Comparison of ENCODE assay signal across 8 mouse cellular contexts in the genomic region with DNA sequence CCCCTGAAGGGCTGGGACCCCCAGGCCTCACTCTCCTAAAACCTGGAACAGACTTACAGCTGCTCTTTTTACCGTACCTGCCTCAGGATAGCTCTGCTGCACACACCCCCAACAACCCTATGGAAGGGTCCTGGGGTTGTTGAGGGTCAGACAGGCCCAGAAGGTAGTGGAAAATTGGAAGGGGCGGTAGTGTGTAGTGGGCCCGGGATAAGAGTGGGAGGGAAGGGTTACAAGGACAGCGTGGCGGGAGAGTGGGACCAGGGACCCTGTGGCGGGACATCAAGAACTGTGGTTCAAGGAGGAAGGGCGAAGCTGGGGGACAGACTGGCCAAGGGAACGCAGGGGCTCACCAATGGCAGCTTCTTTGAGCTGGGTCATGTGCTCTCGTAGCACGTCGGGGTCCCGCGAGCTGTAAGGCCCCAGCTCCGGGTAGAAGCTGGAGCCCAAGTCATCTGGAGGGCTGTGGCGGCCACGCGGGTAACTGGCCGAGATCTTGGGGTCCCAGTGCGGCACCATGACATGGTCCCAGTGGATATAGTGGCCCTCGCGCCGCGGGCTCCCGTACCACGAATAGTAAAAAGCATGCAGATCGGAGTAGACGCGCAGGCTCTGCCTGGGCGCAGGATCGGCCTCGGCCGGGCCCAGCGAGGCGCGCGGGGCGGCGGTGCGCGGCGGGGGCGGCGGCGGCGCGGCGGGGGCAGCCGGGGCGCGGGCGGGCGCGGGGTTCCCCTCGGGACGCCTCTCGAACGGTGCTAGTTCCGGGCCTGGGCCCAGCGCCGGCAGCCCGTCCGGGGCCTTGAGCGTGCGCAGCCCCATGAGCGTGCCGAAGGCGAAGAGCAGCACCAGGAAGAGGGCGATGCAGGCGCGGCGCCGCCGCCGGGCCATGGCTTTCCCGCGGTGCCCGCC. TPM values are rescaled to one million over a fixed set of nuclear protein-coding genes. Genes with fewer than 3 reads are reported as not detected.
DNase-seq lines count a peak whose midpoint lies in the region; ATAC-seq and TF ChIP-seq lines count a peak whose summit lies in the region.

TSS of gene Maneal (minus strand) at position 889 of the 906 bp plus-strand sequence.

- no peaks in the 10 kb centered on the region for H3K79me2 ChIP-seq in heart, adult 2 months (replicated peaks; ENCODE audit: control insufficient read depth, insufficient read depth, low read length)

- peak within 1 kb of the TSS; percentile 23; the same call in 1 of the 2 replicates for H3K4me3 ChIP-seq in heart, adult 2 months
- H3K4me3 ChIP-seq in thymus, adult 2 months (ENCODE audit: control insufficient read depth, insufficient read depth, low read length): peak within 1 kb of the TSS; percentile 34
- peak within 1 kb of the TSS; percentile 49 for H3K4me3 ChIP-seq in intestine, embryonic 16.5 days (ENCODE audit: low read length)
- H3K4me3 ChIP-seq in midbrain, embryonic 15.5 days: peak within 1 kb of the TSS; percentile 67

- no peaks in the 10 kb centered on the region for H3K9me3 ChIP-seq in intestine, embryonic 16.5 days (ENCODE audit: control insufficient read depth, low read length)
- H3K9me3 ChIP-seq in midbrain, embryonic 15.5 days: no peaks in the 10 kb centered on the region

- no peak for DNase-seq in heart, adult 2 months
- no peak for DNase-seq in heart, adult 9 months (ENCODE audit: low spot score in 2 of 2)
- DNase-seq in thymus, adult 2 months: no peak
- no peak for DNase-seq in thymus, postnatal 4 days
- no peak for DNase-seq in ovary, postnatal 14 days (ENCODE audit: low spot score)
- DNase-seq in thymus, postnatal 10 days (ENCODE audit: low spot score in 2 of 2): no peak

- H3K27me3 ChIP-seq in heart, adult 2 months (ENCODE audit: control insufficient read depth, insufficient read depth, low read length): peaks cover 7% of the 10 kb centered on the region; the same call in 1 of the 2 replicates
- peaks cover 7% of the 10 kb centered on the region; the same call in 1 of the 2 replicates for H3K27me3 ChIP-seq in thymus, adult 2 months (ENCODE audit: control insufficient read depth, insufficient read depth, low read length)
- H3K27me3 ChIP-seq in intestine, embryonic 16.5 days (replicated peaks; ENCODE audit: control insufficient read depth, insufficient read depth, low read length): peaks cover 29% of the 10 kb centered on the region
- no peaks in the 10 kb centered on the region for H3K27me3 ChIP-seq in midbrain, embryonic 15.5 days (replicated peaks)

- TF ChIP-seq POLR2A in heart, adult 2 months (IDR thresholded peaks at IDR 0.05; ENCODE audit: insufficient read depth, low read depth, low read length): no peak
- TF ChIP-seq POLR2A in thymus, adult 2 months (IDR thresholded peaks at IDR 0.05; ENCODE audit: control insufficient read depth, extremely low read depth, insufficient read depth, low read length, poor library complexity): no peak

- TF ChIP-seq CTCF in heart, adult 2 months (IDR thresholded peaks at IDR 0.05): no peak
- no peak for TF ChIP-seq CTCF in thymus, adult 2 months (IDR thresholded peaks at IDR 0.05; ENCODE audit: borderline replicate concordance, control insufficient read depth, extremely low read depth, insufficient read depth, low read length, poor library complexity)

- ATAC-seq in intestine, embryonic 16.5 days: peak; percentile 18; the same call in 1 of the 2 replicates
- ATAC-seq in midbrain, embryonic 15.5 days (replicated peaks): peak; percentile 66

- no peak within 1 kb of the TSS for H3K9ac ChIP-seq in heart, adult 2 months (ENCODE audit: low read depth, low read length)
- peak within 1 kb of the TSS; percentile 51; the same call in 1 of the 2 replicates for H3K9ac ChIP-seq in intestine, embryonic 16.5 days (ENCODE audit: low read depth, low read length)
- peak within 1 kb of the TSS; percentile 69 for H3K9ac ChIP-seq in midbrain, embryonic 15.5 days

- H3K36me3 ChIP-seq in heart, adult 2 months (ENCODE audit: control insufficient read depth, insufficient read depth, low read length): no peaks in the 10 kb centered on the region
- H3K36me3 ChIP-seq in thymus, adult 2 months (ENCODE audit: control insufficient read depth, insufficient read depth, low read length): no peaks in the 10 kb centered on the region
- 0 out of 2 replicates have a peak, but pooled peaks cover 4% of the 10 kb centered on the region for H3K36me3 ChIP-seq in intestine, embryonic 16.5 days (ENCODE audit: control insufficient read depth, insufficient read depth, low read length)
- H3K36me3 ChIP-seq in midbrain, embryonic 15.5 days (replicated peaks): peaks cover 18% of the 10 kb centered on the region

- WGBS in heart, adult 2 months: 5% methylated on average over 47 of the region's 77 CpGs
- whole genome bisulfite sequencing in thymus, adult 2 months: 8% methylated on average over 77 of the region's 77 CpGs
- WGBS in intestine, embryonic 16.5 days: 7% methylated on average over 38 of the region's 77 CpGs
- 1% methylated on average over 57 of the region's 77 CpGs for WGBS in midbrain, embryonic 15.5 days

- intact Hi-C loops in heart, adult 2 months (cut with DNase I): no loop called here

- no peak within 1 kb of the TSS for H3K27ac ChIP-seq in heart, adult 2 months
- no peak within 1 kb of the TSS for H3K27ac ChIP-seq in thymus, adult 2 months (ENCODE audit: control insufficient read depth, insufficient read depth, low read length)
- no peak within 1 kb of the TSS for H3K27ac ChIP-seq in intestine, embryonic 16.5 days (ENCODE audit: low read length)
- H3K27ac ChIP-seq in midbrain, embryonic 15.5 days: peak within 1 kb of the TSS; percentile 81

- H3K4me2 ChIP-seq in intestine, embryonic 16.5 days (ENCODE audit: low read depth, low read length): peak within 1 kb of the TSS; percentile 75
- H3K4me2 ChIP-seq in midbrain, embryonic 15.5 days: peak within 1 kb of the TSS; percentile 89

- no peaks in the 10 kb centered on the region for H3K4me1 ChIP-seq in heart, adult 2 months (ENCODE audit: control insufficient read depth, insufficient read depth, low read length)
- peaks cover 6% of the 10 kb centered on the region; the same call in 1 of the 2 replicates for H3K4me1 ChIP-seq in thymus, adult 2 months (replicated peaks; ENCODE audit: control insufficient read depth, insufficient read depth, low read length)
- H3K4me1 ChIP-seq in intestine, embryonic 16.5 days (ENCODE audit: control insufficient read depth, insufficient read depth, low read length): peaks cover 5% of the 10 kb centered on the region; the same call in 1 of the 2 replicates
- H3K4me1 ChIP-seq in midbrain, embryonic 15.5 days: peaks cover 25% of the 10 kb centered on the region

- no peak for TF ChIP-seq EP300 in heart, adult 2 months (IDR thresholded peaks at IDR 0.05; ENCODE audit: insufficient read depth, low read depth, low read length)

RNA-seq across cellular contexts. Expression of gene Maneal, which starts in this region (rescaled TPM):
- total RNA-seq in heart, adult 2 months (2021): under 1 TPM; 0.23 to 0.34 TPM
- 0.41 and 0.88 TPM in 2 replicates for polyA plus RNA-seq in heart, adult 2 months (2012; rRNA removed)
- polyA plus RNA-seq in thymus, adult 2 months (2012; rRNA removed): 1.1 and 1.4 TPM in 2 replicates
- 0.36 and 0.44 TPM in 2 replicates for polyA plus RNA-seq in intestine, embryonic 16.5 days (2015; fragmentation: Nextera tagmentation; extraction: Ambion mirVana)
- polyA plus RNA-seq in midbrain, embryonic 15.5 days (2015; fragmentation: Nextera tagmentation; extraction: Ambion mirVana): 13.8 and 14.2 TPM in 2 replicates

Comparison
In these comparisons a context has a peak if more than half of its experiments do, and no peak if none do; other contexts are left out.
1. Peak in ATAC-seq, H3K4me3 ChIP-seq, H3K9ac ChIP-seq and H3K4me2 ChIP-seq in intestine, embryonic 16.5 days; RNA of the gene not detected or under 1 TPM.